Comparison of ENCODE assay signal across 24 mouse cellular contexts in the genomic region with DNA sequence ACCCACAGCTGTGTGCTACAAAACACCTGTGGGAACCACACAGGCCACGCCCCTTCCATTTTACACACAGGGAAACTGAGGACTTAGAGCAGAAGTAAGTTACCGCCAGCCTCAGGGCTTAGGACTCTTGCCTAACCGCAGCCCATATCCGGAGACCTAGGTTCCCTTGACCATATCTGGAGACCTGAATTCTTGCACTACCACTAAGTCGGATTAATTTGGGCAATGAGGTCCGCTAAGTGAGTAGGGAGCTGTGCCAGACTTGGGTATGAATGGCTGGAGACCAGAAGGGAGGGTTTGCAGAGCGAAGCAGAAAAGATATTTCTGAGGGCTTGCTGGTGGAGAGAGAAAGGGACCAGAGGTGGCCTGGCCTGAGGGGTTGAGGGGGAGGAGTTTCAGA. TPM values are rescaled to one million over a fixed set of nuclear protein-coding genes. Genes with fewer than 3 reads are reported as not detected.
DNase-seq lines count a peak whose midpoint lies in the region; ATAC-seq and TF ChIP-seq lines count a peak whose summit lies in the region.
"Had no signal": no experiment of that assay in that cellular context is flagged by ENCODE, and none has a peak within 500 bp of the region (broad histone marks: within the 10 kb centered on the region; RNA-seq: fewer than 3 reads in every experiment).

No protein-coding gene starts in this region.

- intact Hi-C loops in heart, postnatal 36 days (cut with DNase I), result no loop called here

- no peak for TF ChIP-seq EP300 in heart, postnatal 0 days (IDR thresholded peaks at IDR 0.05; ENCODE audit: low read depth)
- TF ChIP-seq EP300 in lung, postnatal 0 days (IDR thresholded peaks at IDR 0.05), result no peak

- no peak for TF ChIP-seq CTCF in heart, postnatal 0 days (IDR thresholded peaks at IDR 0.05; ENCODE audit: low read depth)
- TF ChIP-seq CTCF in lung, postnatal 0 days (IDR thresholded peaks at IDR 0.05), result no peak

- 0 out of 2 replicates have a peak, but pooled peaks cover 3% of the 10 kb centered on the region for H3K4me1 ChIP-seq in heart, postnatal 0 days (ENCODE audit: control insufficient read depth, insufficient read depth)
- H3K4me1 ChIP-seq in lung, postnatal 0 days (ENCODE audit: insufficient read depth, low read depth, low read length), result no peaks in the 10 kb centered on the region
- peaks cover 41% of the 10 kb centered on the region for H3K4me1 ChIP-seq in embryonic facial prominence, embryonic 10.5 days

- H3K9me3 ChIP-seq in heart, postnatal 0 days (replicated peaks; ENCODE audit: control insufficient read depth, low read length), result no peaks in the 10 kb centered on the region
- H3K9me3 ChIP-seq in lung, postnatal 0 days (ENCODE audit: low read length), result no peaks in the 10 kb centered on the region
- H3K9me3 ChIP-seq in embryonic facial prominence, embryonic 10.5 days, result no peaks in the 10 kb centered on the region
- H3K9me3 ChIP-seq: forebrain, embryonic 15.5 days; heart, embryonic 13.5 days; limb, embryonic 15.5 days; neural tube, embryonic 15.5 days had no signal

- peak overlapping the region; percentile 67 for H3K4me2 ChIP-seq in heart, postnatal 0 days (ENCODE audit: low read depth, low read length)
- no peak overlapping the region for H3K4me2 ChIP-seq in lung, postnatal 0 days (replicated peaks; ENCODE audit: low read depth, low read length)
- H3K4me2 ChIP-seq: forebrain, embryonic 15.5 days; heart, embryonic 13.5 days; limb, embryonic 15.5 days; midbrain, embryonic 12.5 days had no signal

- no peak overlapping the region for H3K9ac ChIP-seq in heart, postnatal 0 days (replicated peaks; ENCODE audit: low read depth, low read length)
- no peak overlapping the region for H3K9ac ChIP-seq in lung, postnatal 0 days (replicated peaks; ENCODE audit: low read depth)
- H3K9ac ChIP-seq: forebrain, embryonic 15.5 days; heart, embryonic 13.5 days; limb, embryonic 15.5 days; midbrain, embryonic 12.5 days; neural tube, embryonic 15.5 days had no signal

- ATAC-seq in heart, postnatal 0 days (ENCODE audit: insufficient read depth, low read depth), result no peak
- ATAC-seq in lung, postnatal 0 days, result no peak
- ATAC-seq in megakaryocyte progenitor cell, adult 5-6 weeks (replicated peaks; ENCODE audit: poor library complexity), result peak; percentile 40; the same call in 1 of the 2 replicates
- ATAC-seq: forebrain, embryonic 15.5 days had no signal

- H3K27ac ChIP-seq in heart, postnatal 0 days (ENCODE audit: low read depth), result no peak overlapping the region
- H3K27ac ChIP-seq in lung, postnatal 0 days (ENCODE audit: low read length), result no peak overlapping the region
- H3K27ac ChIP-seq in embryonic facial prominence, embryonic 10.5 days (replicated peaks), result no peak overlapping the region
- H3K27ac ChIP-seq: forebrain, embryonic 15.5 days; heart, embryonic 13.5 days; limb, embryonic 15.5 days; midbrain, embryonic 12.5 days; neural tube, embryonic 15.5 days had no signal

- no peak overlapping the region; the same call in 1 of the 2 replicates for H3K4me3 ChIP-seq in heart, postnatal 0 days (ENCODE audit: low read depth, low read length)
- no peak overlapping the region for H3K4me3 ChIP-seq in lung, postnatal 0 days (ENCODE audit: low read depth, low read length)
- 0 out of 2 replicates have a peak overlapping the region, but pooled peaks have one; percentile 5 for H3K4me3 ChIP-seq in embryonic facial prominence, embryonic 10.5 days
- H3K4me3 ChIP-seq: forebrain, embryonic 15.5 days; heart, embryonic 13.5 days; limb, embryonic 15.5 days; midbrain, embryonic 12.5 days; neural tube, embryonic 15.5 days had no signal

- H3K36me3 ChIP-seq in heart, postnatal 0 days (replicated peaks; ENCODE audit: control insufficient read depth, insufficient read depth, low read length), result no peaks in the 10 kb centered on the region
- no peaks in the 10 kb centered on the region for H3K36me3 ChIP-seq in lung, postnatal 0 days (ENCODE audit: insufficient read depth, low read length)
- H3K36me3 ChIP-seq in embryonic facial prominence, embryonic 10.5 days (replicated peaks), result no peaks in the 10 kb centered on the region
- H3K36me3 ChIP-seq: forebrain, embryonic 15.5 days; heart, embryonic 13.5 days; limb, embryonic 15.5 days; midbrain, embryonic 12.5 days; neural tube, embryonic 15.5 days had no signal

- WGBS in heart, postnatal 0 days, result 42% methylated on average over 7 of the region's 7 CpGs
- 60% methylated on average over 7 of the region's 7 CpGs for WGBS in lung, postnatal 0 days
- 70% methylated on average over 7 of the region's 7 CpGs for WGBS in embryonic facial prominence, embryonic 10.5 days

- peak; percentile 40 for DNase-seq in heart, postnatal 0 days (ENCODE audit: low spot score)
- no peak for DNase-seq in heart, postnatal 36 days
- DNase-seq in lung, postnatal 0 days (ENCODE audit: low spot score), result peak; percentile 25
- DNase-seq in lung, postnatal 4 days, result no peak
- no peak for DNase-seq in embryonic facial prominence, embryonic 10.5 days (ENCODE audit: low spot score)
- no peak for DNase-seq in layer of hippocampus, postnatal 10 days (ENCODE audit: low spot score in 2 of 2)
- DNase-seq: adrenal gland, adult 2 months; B cell, adult 2 months; cerebellum, adult 9-10 months; gastrocnemius, postnatal 36 days; kidney, adult 11 months; kidney, postnatal 10 days; layer of hippocampus, adult 9-11 months; lung, adult 2 months; lung, postnatal 36 days; right cerebral cortex, postnatal 25 days; thymus, adult 2 months had no signal

- H3K27me3 ChIP-seq in heart, postnatal 0 days (ENCODE audit: control insufficient read depth, insufficient read depth, low read length), result 0 out of 2 replicates have a peak, but pooled peaks cover 3% of the 10 kb centered on the region
- H3K27me3 ChIP-seq in lung, postnatal 0 days (replicated peaks; ENCODE audit: insufficient read depth, low read length), result no peaks in the 10 kb centered on the region
- peaks cover 41% of the 10 kb centered on the region for H3K27me3 ChIP-seq in embryonic facial prominence, embryonic 10.5 days (replicated peaks; ENCODE audit: low read depth, poor library complexity, severe bottlenecking)
- H3K27me3 ChIP-seq: forebrain, embryonic 15.5 days; limb, embryonic 15.5 days had no signal

RNA-seq across cellular contexts. Expression of a gene that starts 2.0 kb away (rescaled TPM):
- 3.5 and 10.6 TPM in 2 replicates for total RNA-seq in heart, postnatal 0 days (2014; rRNA removed; ENCODE audit: low replicate concordance)
- polyA plus RNA-seq in heart, postnatal 0 days (2015; fragmentation: Nextera tagmentation; extraction: Ambion mirVana), result 3.6 TPM in 2 replicates
- total RNA-seq in heart, postnatal 36 days (2021), result 10 to 100 TPM in 1 of 2 experiments, 1 to 10 TPM in 1; 7.9 to 10.6 TPM
- polyA plus RNA-seq in lung, postnatal 0 days (2015; fragmentation: Nextera tagmentation; extraction: Ambion mirVana), result 2.7 and 3.1 TPM in 2 replicates
- 1.7 and 2.0 TPM in 2 replicates for polyA plus RNA-seq in embryonic facial prominence, embryonic 10.5 days (2016; fragmentation: Nextera tagmentation; extraction: Ambion mirVana)
- 0.12 TPM in 1 of 2 replicates, not detected in the other for total RNA-seq in megakaryocyte progenitor cell, adult 5-6 weeks (2015)
- not detected in 2 replicates for total RNA-seq in megakaryocyte progenitor cell, adult 5-6 weeks (2017)
- total RNA-seq in layer of hippocampus, postnatal 10 days (2021), result 1 to 10 TPM; 3.5 to 3.6 TPM

RNA-seq across cellular contexts. Expression of a gene that starts 13.8 kb away (rescaled TPM):
- total RNA-seq in heart, postnatal 0 days (2014; rRNA removed; ENCODE audit: low replicate concordance), result 52.9 and 56.4 TPM in 2 replicates
- 37.6 and 40.5 TPM in 2 replicates for polyA plus RNA-seq in heart, postnatal 0 days (2015; fragmentation: Nextera tagmentation; extraction: Ambion mirVana)
- total RNA-seq in heart, postnatal 36 days (2021), result 10 to 100 TPM; 53.9 to 62.9 TPM
- 18.8 and 19.0 TPM in 2 replicates for polyA plus RNA-seq in lung, postnatal 0 days (2015; fragmentation: Nextera tagmentation; extraction: Ambion mirVana)
- polyA plus RNA-seq in embryonic facial prominence, embryonic 10.5 days (2016; fragmentation: Nextera tagmentation; extraction: Ambion mirVana), result 46.4 and 49.4 TPM in 2 replicates
- total RNA-seq in megakaryocyte progenitor cell, adult 5-6 weeks (2015), result 12.4 and 16.1 TPM in 2 replicates
- total RNA-seq in megakaryocyte progenitor cell, adult 5-6 weeks (2017), result 19.9 and 25.0 TPM in 2 replicates
- total RNA-seq in layer of hippocampus, postnatal 10 days (2021), result 10 to 100 TPM; 36.2 to 37.8 TPM

RNA-seq across cellular contexts. Expression of a gene that starts 38.1 kb away (rescaled TPM):
- 34.8 and 58.9 TPM in 2 replicates for total RNA-seq in heart, postnatal 0 days (2014; rRNA removed; ENCODE audit: low replicate concordance)
- 23.7 and 26.8 TPM in 2 replicates for polyA plus RNA-seq in heart, postnatal 0 days (2015; fragmentation: Nextera tagmentation; extraction: Ambion mirVana)
- 10 to 100 TPM; 34.3 to 44.4 TPM for total RNA-seq in heart, postnatal 36 days (2021)
- 17.9 and 21.7 TPM in 2 replicates for polyA plus RNA-seq in lung, postnatal 0 days (2015; fragmentation: Nextera tagmentation; extraction: Ambion mirVana)
- 5.2 and 6.2 TPM in 2 replicates for polyA plus RNA-seq in embryonic facial prominence, embryonic 10.5 days (2016; fragmentation: Nextera tagmentation; extraction: Ambion mirVana)
- 4.3 and 5.5 TPM in 2 replicates for total RNA-seq in megakaryocyte progenitor cell, adult 5-6 weeks (2015)
- total RNA-seq in megakaryocyte progenitor cell, adult 5-6 weeks (2017), result 8.0 and 15.1 TPM in 2 replicates
- 100 to 1,000 TPM; 183 to 198 TPM for total RNA-seq in layer of hippocampus, postnatal 10 days (2021)

RNA-seq across cellular contexts. Expression of a gene that starts 48.4 kb away (rescaled TPM):
- total RNA-seq in heart, postnatal 0 days (2014; rRNA removed; ENCODE audit: low replicate concordance), result 24.9 and 27.6 TPM in 2 replicates
- polyA plus RNA-seq in heart, postnatal 0 days (2015; fragmentation: Nextera tagmentation; extraction: Ambion mirVana), result 5.4 and 7.0 TPM in 2 replicates
- total RNA-seq in heart, postnatal 36 days (2021), result under 1 TPM in 1 of 2 experiments, not detected in 1; 0.14 TPM
- 0.80 and 1.0 TPM in 2 replicates for polyA plus RNA-seq in lung, postnatal 0 days (2015; fragmentation: Nextera tagmentation; extraction: Ambion mirVana)
- polyA plus RNA-seq in embryonic facial prominence, embryonic 10.5 days (2016; fragmentation: Nextera tagmentation; extraction: Ambion mirVana), result 1.4 and 1.6 TPM in 2 replicates
- total RNA-seq in megakaryocyte progenitor cell, adult 5-6 weeks (2015), result not detected in 2 replicates
- not detected in 2 replicates for total RNA-seq in megakaryocyte progenitor cell, adult 5-6 weeks (2017)
- total RNA-seq in layer of hippocampus, postnatal 10 days (2021), result 1 to 10 TPM; 3.0 to 4.1 TPM
- total RNA-seq: gastrocnemius, postnatal 36 days; hematopoietic stem cell, adult 5-6 weeks had no signal

RNA-seq across cellular contexts. Expression of a gene that starts 57.2 kb away (rescaled TPM):
- 115 and 127 TPM in 2 replicates for total RNA-seq in heart, postnatal 0 days (2014; rRNA removed; ENCODE audit: low replicate concordance)
- 67.7 and 72.2 TPM in 2 replicates for polyA plus RNA-seq in heart, postnatal 0 days (2015; fragmentation: Nextera tagmentation; extraction: Ambion mirVana)
- 10 to 100 TPM; 32.6 to 36.1 TPM for total RNA-seq in heart, postnatal 36 days (2021)
- 109 and 121 TPM in 2 replicates for polyA plus RNA-seq in lung, postnatal 0 days (2015; fragmentation: Nextera tagmentation; extraction: Ambion mirVana)
- 56.7 and 61.1 TPM in 2 replicates for polyA plus RNA-seq in embryonic facial prominence, embryonic 10.5 days (2016; fragmentation: Nextera tagmentation; extraction: Ambion mirVana)
- total RNA-seq in megakaryocyte progenitor cell, adult 5-6 weeks (2015), result 46.7 and 49.6 TPM in 2 replicates
- 71.0 and 73.0 TPM in 2 replicates for total RNA-seq in megakaryocyte progenitor cell, adult 5-6 weeks (2017)
- total RNA-seq in layer of hippocampus, postnatal 10 days (2021), result 10 to 100 TPM; 26.4 to 27.3 TPM

Comparison
In these comparisons a context has a peak if more than half of its experiments do, and no peak if none do; other contexts are left out.
1. DNase-seq: peak in heart, postnatal 0 days (single experiment) and lung, postnatal 0 days (single experiment); none in heart, postnatal 36 days (0 of 2), lung, postnatal 4 days (0 of 2), embryonic facial prominence, embryonic 10.5 days (single experiment) and layer of hippocampus, postnatal 10 days (0 of 2).